Mouse (Mus musculus): ENCODE measurements at regions not wholly inside any gene's neighbourhood (a gene's known extent, or its start where the extent isn't known, plus 50 kb on each side); places are given as distances from the start of the nearest gene placed in this dataset.

- no peaks in the 10 kb centered on the region for H3K4me1 ChIP-seq (ENCODE audit: insufficient read depth, low read depth, low read length)
- no peak for TF ChIP-seq GATA1 (IDR thresholded peaks at IDR 0.05; ENCODE audit: borderline replicate concordance, low read length)
- no peak for TF ChIP-seq GATA2 (IDR thresholded peaks at IDR 0.05; ENCODE audit: borderline replicate concordance, low read depth, low read length)
- TF ChIP-seq TAL1 (conservative IDR thresholded peaks at IDR 0.05; ENCODE audit: low read depth, low read length), result no peak
- H3K27me3 ChIP-seq (ENCODE audit: insufficient read depth, low read length), result no peaks in the 10 kb centered on the region
- H3K36me3 ChIP-seq (replicated peaks), result no peaks in the 10 kb centered on the region
- DNase-seq (ENCODE audit: low spot score), result no peak
- no peak overlapping the region for H3K4me3 ChIP-seq (ENCODE audit: low read depth, low read length)
- H3K9me3 ChIP-seq (replicated peaks), result no peaks in the 10 kb centered on the region
- no peak for ATAC-seq (ENCODE audit: extremely low read depth, insufficient number of reproducible peaks, low FRiP score, poor library complexity, severe bottlenecking)
These were observed 2017.1 kb upstream of the Pcdh20 start for GRCm38 (mm10) chr14:90488301-90488700.

GRCm38 (mm10) chr14:90447971-90448370 is 1976.8 kb upstream of the Pcdh20 start:
- Histone ChIP-seq H3K27me3 (ENCODE audit: insufficient read depth, low read length) (no peaks in the 10 kb centered on the region), H3K4me1 (ENCODE audit: insufficient read depth, low read depth, low read length) (no peaks in the 10 kb centered on the region), H3K4me3 (ENCODE audit: low read depth, low read length) (no peak overlapping the region), H3K36me3 (replicated peaks) (no peaks in the 10 kb centered on the region), H3K9me3 (replicated peaks) (0 out of 2 replicates have a peak, but pooled peaks cover 4% of the 10 kb centered on the region)
- ATAC-seq (ENCODE audit: extremely low read depth, insufficient number of reproducible peaks, low FRiP score, poor library complexity, severe bottlenecking), result no peak
- DNase-seq (ENCODE audit: low spot score), result no peak
- no peak for TF ChIP-seq TAL1 (conservative IDR thresholded peaks at IDR 0.05; ENCODE audit: low read depth, low read length)

- H3K4me1 ChIP-seq (ENCODE audit: insufficient read depth, low read depth, low read length), result no peaks in the 10 kb centered on the region
- no peaks in the 10 kb centered on the region for H3K27me3 ChIP-seq (ENCODE audit: insufficient read depth, low read length)
- H3K4me3 ChIP-seq (ENCODE audit: low read depth, low read length), result no peak overlapping the region
- H3K9me3 ChIP-seq (replicated peaks), result no peaks in the 10 kb centered on the region
- DNase-seq (ENCODE audit: low spot score), result no peak
- no peak for TF ChIP-seq GATA1 (IDR thresholded peaks at IDR 0.05; ENCODE audit: borderline replicate concordance, low read length)
- peak; percentile 37; the same call in 1 of the 2 replicates for TF ChIP-seq CTCF (IDR thresholded peaks at IDR 0.05; ENCODE audit: low read depth, low read length)
- no peaks in the 10 kb centered on the region for H3K36me3 ChIP-seq (replicated peaks)
- peak; percentile 70; the same call in 1 of the 2 replicates for ATAC-seq (ENCODE audit: extremely low read depth, insufficient number of reproducible peaks, low FRiP score, poor library complexity, severe bottlenecking)
These were observed 1961.8 kb upstream of the Pcdh20 start for GRCm38 (mm10) chr14:90432874-90433543.

- DNase-seq (ENCODE audit: low spot score), result no peak
- TF ChIP-seq GATA1 (IDR thresholded peaks at IDR 0.05; ENCODE audit: borderline replicate concordance, low read length) (no peak), POLR2AphosphoS5 (IDR thresholded peaks at IDR 0.05; ENCODE audit: insufficient replicate concordance, low read depth, low read length) (no peak), TAL1 (conservative IDR thresholded peaks at IDR 0.05; ENCODE audit: low read depth, low read length) (no peak), CTCF (IDR thresholded peaks at IDR 0.05; ENCODE audit: low read depth, low read length) (no peak), GATA2 (IDR thresholded peaks at IDR 0.05; ENCODE audit: borderline replicate concordance, low read depth, low read length) (no peak)
- ATAC-seq (ENCODE audit: extremely low read depth, insufficient number of reproducible peaks, low FRiP score, poor library complexity, severe bottlenecking), result no peak
- Histone ChIP-seq H3K27me3 (ENCODE audit: insufficient read depth, low read length) (no peaks in the 10 kb centered on the region), H3K9me3 (replicated peaks) (no peaks in the 10 kb centered on the region), H3K4me1 (ENCODE audit: insufficient read depth, low read depth, low read length) (no peaks in the 10 kb centered on the region), H3K4me3 (ENCODE audit: low read depth, low read length) (no peak overlapping the region), H3K36me3 (replicated peaks) (no peaks in the 10 kb centered on the region)
These were observed 1941.5 kb upstream of the Pcdh20 start for GRCm38 (mm10) chr14:90412707-90413106.

GRCm38 (mm10) chr14:90406350-90406749 is 1935.2 kb upstream of the Pcdh20 start:
- DNase-seq (ENCODE audit: low spot score) (no peak), ATAC-seq (ENCODE audit: extremely low read depth, insufficient number of reproducible peaks, low FRiP score, poor library complexity, severe bottlenecking) (no peak)
- Histone ChIP-seq H3K27me3 (ENCODE audit: insufficient read depth, low read length) (no peaks in the 10 kb centered on the region), H3K9me3 (replicated peaks) (no peaks in the 10 kb centered on the region), H3K36me3 (replicated peaks) (no peaks in the 10 kb centered on the region), H3K4me1 (ENCODE audit: insufficient read depth, low read depth, low read length) (no peaks in the 10 kb centered on the region), H3K4me3 (ENCODE audit: low read depth, low read length) (no peak overlapping the region)
- TF ChIP-seq GATA1 (IDR thresholded peaks at IDR 0.05; ENCODE audit: borderline replicate concordance, low read length) (no peak), GATA2 (IDR thresholded peaks at IDR 0.05; ENCODE audit: borderline replicate concordance, low read depth, low read length) (no peak), POLR2AphosphoS5 (IDR thresholded peaks at IDR 0.05; ENCODE audit: insufficient replicate concordance, low read depth, low read length) (no peak), CTCF (IDR thresholded peaks at IDR 0.05; ENCODE audit: low read depth, low read length) (no peak), TAL1 (conservative IDR thresholded peaks at IDR 0.05; ENCODE audit: low read depth, low read length) (no peak)

- no peak overlapping the region for H3K4me3 ChIP-seq (ENCODE audit: low read depth, low read length)
- H3K4me1 ChIP-seq (ENCODE audit: insufficient read depth, low read depth, low read length), result no peaks in the 10 kb centered on the region
- no peaks in the 10 kb centered on the region for H3K36me3 ChIP-seq (replicated peaks)
- TF ChIP-seq CTCF (IDR thresholded peaks at IDR 0.05; ENCODE audit: low read depth, low read length) (no peak), POLR2AphosphoS5 (IDR thresholded peaks at IDR 0.05; ENCODE audit: insufficient replicate concordance, low read depth, low read length) (no peak), GATA1 (IDR thresholded peaks at IDR 0.05; ENCODE audit: borderline replicate concordance, low read length) (no peak), GATA2 (IDR thresholded peaks at IDR 0.05; ENCODE audit: borderline replicate concordance, low read depth, low read length) (no peak), TAL1 (conservative IDR thresholded peaks at IDR 0.05; ENCODE audit: low read depth, low read length) (no peak)
- DNase-seq (ENCODE audit: low spot score) (no peak), ATAC-seq (ENCODE audit: extremely low read depth, insufficient number of reproducible peaks, low FRiP score, poor library complexity, severe bottlenecking) (no peak)
- H3K27me3 ChIP-seq (ENCODE audit: insufficient read depth, low read length), result no peaks in the 10 kb centered on the region
- no peaks in the 10 kb centered on the region for H3K9me3 ChIP-seq (replicated peaks)
These were observed 1934.3 kb upstream of the Pcdh20 start for GRCm38 (mm10) chr14:90405476-90405875.
